Mouse (Mus musculus) cortical plate, adult 2 months (tissue): ENCODE measurements around the gene Hoxd11.

ENCODE experiments used
- CTCF ChIP-seq: fragments of 200-500 bp; IDR thresholded peaks from 2 replicates; pipeline ENCODE4 v1.5.1; 2011; ENCODE audit warnings: mild to moderate bottlenecking, control low read depth, low read length; ENCODE audit not compliant: insufficient read depth; ENCODE audit errors: extremely low read depth
- POLR2A ChIP-seq: fragments of 200-500 bp; IDR thresholded peaks from 2 replicates; pipeline ENCODE4 v1.6.1; 2011; ENCODE audit warnings: mild to moderate bottlenecking, low read length, control low read depth; ENCODE audit not compliant: insufficient read depth; ENCODE audit errors: extremely low read depth

GRCm38 (mm10) chr2:74695383-74695782 lies 16.0 kb downstream of the Hoxd11 start:
- no peak for TF ChIP-seq CTCF
- TF ChIP-seq POLR2A = no peak
